Mouse (Mus musculus) layer of hippocampus, adult 9-10 months (tissue): ENCODE measurements at regions not wholly inside any gene's neighbourhood (a gene's known extent, or its start where the extent isn't known, plus 50 kb on each side); places are given as distances from the start of the nearest gene placed in this dataset.

Experiments
- DNase-seq: peaks from one replicate; pipeline ENCODE4 v3.0.0; 2022; ENCODE audit warnings: low spot score

DNA sequence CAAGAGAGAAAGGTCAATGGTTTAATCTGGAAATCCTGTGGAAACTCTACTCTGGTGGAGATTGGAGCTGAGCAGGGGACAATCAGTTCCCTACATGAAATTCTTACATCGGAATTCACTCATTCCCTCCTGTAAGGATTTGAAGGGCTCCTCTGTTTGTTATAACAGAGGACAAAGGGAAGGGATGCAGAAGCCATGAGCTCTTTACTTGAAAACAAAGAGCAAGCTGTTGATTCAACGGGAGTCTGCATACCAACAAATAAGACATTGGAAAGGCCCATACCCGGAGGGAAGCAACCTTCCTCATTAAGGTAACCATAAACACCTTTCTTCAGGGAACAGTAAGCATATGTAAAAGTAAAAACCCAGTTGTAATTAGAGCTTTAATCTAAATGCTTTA lies 359.3 kb downstream of the Cenpc1 start:
- DNase-seq: peak; percentile 16

DNA sequence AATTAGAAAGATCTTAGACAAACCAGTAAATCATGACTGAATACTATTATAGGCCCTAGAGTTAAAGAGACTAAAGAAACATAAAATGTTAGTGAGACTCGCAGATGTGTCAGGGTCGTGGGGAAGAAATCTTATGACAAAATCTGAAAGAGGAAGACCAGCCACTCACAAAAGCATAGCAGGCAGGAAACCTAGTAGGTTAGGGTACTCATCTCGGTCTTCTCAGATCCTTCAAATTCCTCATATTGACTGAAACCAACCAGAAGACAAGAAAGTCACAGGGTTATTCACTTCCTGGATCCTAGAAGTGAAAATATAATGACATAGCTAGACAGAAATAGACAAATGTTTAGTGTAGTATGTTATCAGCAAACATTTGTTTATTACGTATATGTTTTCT lies 387.5 kb downstream of the Cenpc1 start:
- DNase-seq: no peak

DNA sequence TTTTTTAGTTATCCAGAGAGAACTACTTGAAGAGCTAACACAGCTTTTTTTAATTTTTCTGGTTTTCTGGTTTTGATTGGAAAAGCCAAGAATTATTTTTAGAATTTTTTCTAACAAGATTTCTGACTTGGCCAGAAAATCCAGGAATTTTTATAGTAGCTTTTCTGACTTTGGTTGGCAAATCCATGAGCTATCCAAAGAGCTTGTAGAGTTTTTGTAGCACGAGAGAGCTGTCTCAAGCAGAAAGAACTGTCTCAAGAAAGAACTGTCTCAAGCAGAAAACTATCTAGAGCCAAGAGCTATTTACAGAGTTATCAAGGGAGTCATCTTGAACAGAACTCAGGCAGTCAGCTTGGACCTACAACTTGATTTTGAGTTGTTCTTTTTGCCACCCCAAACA lies 394.3 kb downstream of the Cenpc1 start:
- DNase-seq: no peak

DNA sequence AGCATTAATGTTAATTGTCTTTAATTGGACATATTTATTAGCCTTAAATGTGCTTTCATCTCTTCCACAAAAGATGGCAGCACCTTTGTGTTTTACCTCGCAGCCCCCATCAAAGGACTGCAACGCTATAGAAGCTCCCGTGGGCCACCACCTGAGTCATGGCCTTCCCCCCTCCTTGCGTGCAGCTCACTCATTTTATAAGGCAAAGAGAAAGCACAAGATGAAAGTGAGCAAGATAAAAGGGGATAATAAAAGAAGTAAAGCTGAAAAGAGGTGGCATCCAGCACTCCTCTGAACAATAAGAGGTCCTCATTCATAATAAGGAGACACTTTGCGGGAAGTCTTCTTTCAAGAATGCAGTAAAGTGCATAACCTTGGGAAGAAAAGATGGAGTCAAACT lies 403.9 kb downstream of the Cenpc1 start:
- no peak for DNase-seq

DNA sequence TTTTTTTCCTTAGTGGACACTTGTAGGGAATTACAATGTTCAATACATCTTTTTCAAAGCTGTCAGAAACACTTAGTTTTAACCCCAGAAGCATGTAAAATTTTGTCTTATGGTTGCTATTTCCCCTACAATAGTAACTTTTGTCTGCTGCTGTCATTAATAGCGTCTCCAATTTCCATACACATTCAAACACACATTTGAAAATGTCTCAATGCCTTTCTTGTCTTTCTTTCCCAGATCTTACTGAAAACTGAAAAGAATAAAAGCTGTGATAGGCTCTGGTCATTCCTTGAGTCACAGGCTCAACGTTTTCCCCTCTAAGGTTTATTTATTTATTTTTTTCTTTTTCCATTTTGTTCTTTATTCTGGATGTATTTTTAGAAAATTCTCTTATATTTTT lies 444.3 kb downstream of the Cenpc1 start:
- DNase-seq: no peak

DNA sequence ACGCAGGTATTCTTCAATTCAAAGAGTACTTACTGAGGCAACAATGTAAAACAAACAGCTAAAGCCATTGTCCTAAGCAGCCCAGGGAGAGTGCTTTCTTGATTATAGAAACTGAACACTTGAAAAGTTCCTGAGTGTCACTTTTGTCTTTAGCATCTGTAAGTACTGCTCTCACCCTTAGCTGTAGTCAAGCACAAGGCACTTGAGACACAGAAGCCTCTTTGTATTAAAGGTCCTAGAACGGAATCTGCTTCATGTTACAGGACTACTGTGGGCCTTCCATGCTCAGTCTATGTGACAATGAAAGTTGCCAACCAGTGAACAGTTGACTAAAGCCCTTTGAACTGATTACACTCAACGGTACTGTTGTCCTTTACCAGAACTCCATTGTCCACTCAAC lies 450.6 kb downstream of the Cenpc1 start:
- no peak for DNase-seq

DNA sequence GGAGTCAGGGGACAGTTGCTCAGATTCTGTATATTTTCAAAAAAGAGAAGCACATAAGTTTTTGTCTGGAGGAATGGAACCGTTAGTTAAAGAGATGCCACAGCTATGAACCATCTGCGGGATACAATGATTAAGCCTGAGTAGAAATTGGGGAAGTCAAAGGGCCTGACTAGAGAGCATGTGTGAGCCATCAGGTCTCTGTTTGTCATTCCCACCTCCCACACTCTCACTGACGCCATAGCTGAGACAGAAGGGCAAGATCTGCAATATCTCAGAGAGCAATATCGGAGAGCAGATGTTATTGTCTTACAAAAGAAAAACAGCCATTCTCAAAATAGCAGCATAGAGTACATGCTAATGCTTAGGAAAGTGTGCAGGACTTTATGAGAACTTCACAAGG lies 452.8 kb downstream of the Cenpc1 start:
- peak; percentile 62 for DNase-seq

DNA sequence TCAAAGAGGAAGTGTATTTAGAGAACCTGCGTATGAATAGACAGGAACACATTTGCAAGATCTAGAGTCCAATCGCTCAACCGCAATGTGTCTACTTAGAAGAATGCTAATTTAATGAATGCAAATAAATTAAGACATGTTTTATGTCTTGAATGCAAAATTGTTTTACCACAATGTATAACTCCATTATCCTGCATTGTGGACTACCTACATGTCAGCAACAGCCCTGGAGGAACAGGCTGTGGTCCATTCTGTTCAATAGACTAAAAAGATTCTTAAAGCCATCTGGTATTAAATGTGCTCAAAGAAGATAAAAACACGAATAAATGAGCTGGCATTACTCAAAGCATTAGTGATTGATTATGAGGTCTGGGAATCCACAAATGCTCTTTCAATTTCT lies 456.3 kb downstream of the Cenpc1 start:
- DNase-seq: no peak

DNA sequence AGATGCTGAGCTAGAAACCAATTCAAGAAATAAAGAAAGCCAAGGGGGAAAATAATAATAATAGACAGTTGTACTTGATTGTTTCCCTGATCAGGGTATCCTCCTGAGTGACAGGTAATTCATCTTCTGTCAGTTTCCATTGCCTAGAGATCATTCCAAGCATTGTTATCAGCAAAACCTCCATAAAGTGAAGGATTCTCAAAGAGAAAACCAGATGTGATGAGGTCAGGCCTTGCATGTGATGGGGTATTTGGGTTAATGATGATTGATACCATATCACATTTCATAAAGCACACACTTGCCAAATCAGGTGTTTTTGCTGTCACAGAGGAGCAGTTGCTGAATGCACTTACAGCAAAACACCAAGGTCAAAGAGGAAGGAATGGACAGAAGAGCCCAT lies 467.2 kb downstream of the Cenpc1 start:
- DNase-seq: no peak

DNA sequence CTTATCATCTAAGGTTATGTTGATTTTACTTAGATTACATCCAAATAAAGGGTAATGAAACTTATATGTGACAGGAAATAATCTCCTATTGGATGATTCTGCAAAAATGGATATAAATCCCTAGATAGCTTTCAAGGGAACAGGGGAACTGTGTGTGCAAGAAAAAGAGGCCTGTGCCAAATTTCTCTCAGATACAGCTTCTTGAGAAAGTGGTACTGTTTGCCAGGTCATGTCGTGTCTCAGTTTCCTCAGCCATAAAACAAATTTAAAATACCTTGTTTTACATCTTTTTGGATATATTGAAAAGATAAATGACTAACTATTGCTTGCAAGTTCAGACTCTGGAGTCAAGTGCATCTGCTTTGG lies 470.3 kb downstream of the Cenpc1 start:
- no peak for DNase-seq

DNA sequence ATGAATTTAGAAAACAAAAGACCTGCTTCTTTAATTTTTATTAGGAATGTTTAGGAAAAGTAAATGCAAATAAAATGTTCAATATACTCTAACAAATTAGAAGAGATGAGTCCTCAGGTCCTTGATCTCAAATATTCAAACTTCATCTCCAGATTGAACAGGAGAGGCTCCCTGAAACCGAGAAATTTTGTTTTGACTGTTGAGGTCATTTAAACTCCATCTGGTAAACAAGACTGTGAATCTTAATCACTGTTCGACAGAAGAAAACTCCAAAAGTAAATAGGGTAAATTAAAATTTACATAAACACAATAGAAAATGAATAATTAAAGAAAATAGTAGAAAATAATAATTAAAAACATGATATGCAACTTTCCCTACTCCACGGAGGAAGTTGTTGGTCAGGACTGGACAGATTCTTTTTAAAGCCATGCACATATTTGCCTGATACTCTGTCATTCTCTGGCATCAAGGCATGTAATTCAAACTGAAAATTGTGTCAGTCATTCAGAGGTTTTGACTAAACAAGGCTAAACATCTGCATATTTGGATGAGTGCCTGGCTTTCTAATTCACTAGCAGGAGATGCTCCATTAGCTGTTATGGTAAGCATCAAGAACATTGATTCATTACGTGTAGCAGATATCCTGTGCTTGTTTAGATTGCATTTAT lies 470.8 kb downstream of the Cenpc1 start:
- DNase-seq: no peak

DNA sequence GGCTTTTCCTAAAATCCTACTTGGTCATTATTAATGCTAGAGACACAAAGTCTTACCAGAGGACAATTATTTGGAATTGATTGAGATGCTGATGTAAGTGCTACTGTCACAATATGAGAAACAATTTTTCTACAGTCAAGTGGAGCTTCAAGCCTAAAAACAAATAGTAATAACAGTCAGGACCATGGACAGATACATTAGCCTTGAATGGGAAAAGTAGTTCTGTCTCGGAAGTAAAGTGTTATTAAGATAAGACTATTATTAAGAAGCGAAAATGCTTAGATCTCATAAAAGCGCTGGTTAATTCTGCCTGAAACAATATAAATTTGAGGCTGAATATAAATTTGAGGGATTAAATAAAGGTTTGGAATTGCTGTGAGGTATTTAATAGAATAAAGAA lies 473.1 kb downstream of the Cenpc1 start:
- DNase-seq: no peak

DNA sequence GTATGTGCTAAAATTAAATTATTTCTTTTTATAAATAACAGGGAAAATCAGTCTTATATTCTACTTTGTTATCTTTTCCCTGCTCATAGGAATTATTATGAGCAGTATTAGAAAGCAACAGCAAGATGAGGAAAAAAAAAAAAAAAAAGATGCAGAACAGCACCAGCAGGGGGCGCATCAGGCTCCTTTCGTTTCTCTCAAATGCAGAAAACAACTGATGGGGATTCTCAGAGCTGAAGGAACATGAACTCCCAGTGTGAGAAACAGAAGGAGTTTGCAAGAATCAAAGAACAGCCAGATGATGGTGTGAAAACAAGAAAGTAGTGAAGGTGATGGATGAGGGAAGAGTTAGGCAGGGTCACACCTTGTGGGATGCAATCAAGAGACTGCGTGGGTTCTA lies 478.7 kb downstream of the Cenpc1 start:
- DNase-seq: no peak

DNA sequence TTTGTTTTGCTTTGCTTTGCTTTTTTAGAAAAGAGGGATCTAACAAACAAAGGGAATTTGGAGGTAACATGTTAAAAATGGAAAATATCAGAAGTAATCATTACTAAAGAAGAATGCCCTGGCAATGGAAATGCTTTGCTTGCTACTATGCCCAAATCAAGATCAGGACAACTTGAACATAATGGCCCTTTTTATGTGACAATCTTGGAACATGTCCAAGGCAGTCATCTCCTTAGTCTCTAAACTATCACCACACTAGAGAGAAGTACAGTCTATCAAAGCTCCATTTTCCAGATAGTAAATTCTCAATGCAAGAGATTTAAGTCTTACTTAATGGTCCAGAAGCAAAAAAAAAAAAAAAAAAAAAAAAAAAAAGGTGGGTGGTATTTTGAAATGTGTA lies 492.9 kb downstream of the Cenpc1 start:
- DNase-seq: no peak

DNA sequence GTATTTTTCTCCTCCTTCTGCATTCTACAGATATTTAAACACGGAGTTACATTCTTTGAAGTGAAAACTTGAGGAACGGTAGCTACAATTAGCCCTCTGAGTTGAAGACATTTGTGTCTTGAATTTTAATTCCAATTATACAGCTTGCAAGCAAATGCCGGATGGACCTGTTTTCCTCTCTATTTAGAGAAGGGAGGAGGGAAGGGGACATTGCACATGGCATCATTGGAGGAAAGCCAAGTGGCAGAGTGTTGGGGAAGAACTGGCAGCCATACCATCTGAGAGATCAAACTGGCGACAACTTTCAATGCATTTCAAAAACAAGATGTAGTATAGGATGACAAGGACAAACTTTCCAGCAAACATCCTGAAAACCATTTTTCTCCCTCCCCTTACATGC lies 493.4 kb downstream of the Cenpc1 start:
- DNase-seq: peak; percentile 25

DNA sequence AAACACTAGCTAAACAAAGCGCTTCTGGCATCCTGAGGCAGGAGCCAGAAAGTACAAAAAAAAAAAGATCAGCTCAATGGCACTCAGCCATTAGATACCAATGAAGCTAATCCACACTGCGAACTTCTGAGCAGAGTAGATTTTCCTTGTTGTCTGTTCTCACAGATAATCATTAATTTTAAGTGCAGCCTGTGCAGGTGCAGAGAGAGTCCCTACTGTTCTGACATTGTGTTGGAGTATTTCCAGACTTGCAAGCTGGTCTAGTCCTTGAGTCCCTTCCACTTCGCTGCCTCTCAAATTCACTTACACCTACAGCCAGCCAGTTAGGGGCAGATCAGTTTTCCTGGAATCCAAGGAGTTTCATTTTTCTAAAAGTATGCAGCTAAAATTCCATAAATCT lies 494.0 kb downstream of the Cenpc1 start:
- no peak for DNase-seq

DNA sequence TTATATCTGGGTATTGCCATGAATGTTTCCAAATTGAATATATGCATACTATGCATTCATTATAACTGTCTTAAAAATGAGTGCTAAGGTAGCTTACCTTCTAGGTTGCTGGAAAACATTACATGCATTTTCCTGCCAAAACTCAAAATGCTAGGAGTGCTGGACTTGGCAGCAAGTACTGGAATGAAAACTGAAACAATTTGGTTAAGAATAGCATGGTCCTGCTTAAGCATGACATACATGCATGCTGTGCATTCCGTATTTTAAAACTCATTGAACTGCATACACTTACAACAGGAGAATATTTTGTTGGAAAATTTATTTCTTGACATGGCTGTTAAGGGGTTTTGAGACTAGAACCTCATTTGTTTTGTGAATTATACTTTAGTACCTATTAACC lies 529.1 kb downstream of the Cenpc1 start:
- no peak for DNase-seq

DNA sequence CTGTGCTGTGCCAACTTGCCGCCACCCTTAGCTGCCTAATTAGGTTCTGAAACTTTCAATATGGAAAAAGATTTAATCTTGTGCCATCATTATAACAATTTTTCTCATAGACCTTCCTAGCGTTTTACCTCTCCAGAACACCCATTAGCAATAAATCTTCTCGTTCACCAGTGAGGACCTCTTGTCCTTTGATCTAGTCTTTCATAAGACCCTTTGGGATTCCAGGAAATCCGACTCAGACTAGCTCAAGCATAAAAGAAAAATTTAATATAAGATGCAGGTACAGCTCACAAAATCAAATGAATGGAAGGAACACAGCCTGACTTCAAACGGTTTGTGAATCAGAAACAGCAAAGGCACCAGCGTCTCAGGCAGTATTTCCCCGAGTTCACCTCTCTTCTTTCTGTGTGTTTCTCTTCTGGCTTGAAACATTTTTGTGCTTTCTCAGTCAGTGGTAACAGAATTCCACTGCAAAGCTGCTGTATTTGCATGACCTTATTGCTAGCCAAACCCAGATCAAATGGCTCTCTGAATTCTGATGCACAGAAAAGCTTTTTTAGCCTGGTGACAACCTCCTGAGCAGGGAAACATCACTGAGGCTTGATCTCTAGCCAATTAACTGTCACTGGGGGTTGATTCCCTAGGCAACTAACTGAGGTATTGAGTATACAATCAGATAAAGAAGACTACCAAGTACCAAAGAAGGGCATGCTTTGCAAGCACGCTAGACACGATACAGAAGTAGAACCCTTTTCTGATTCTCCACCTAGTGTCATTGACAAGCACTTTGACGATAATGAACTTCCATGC lies 539.8 kb downstream of the Cenpc1 start:
- DNase-seq: no peak

DNA sequence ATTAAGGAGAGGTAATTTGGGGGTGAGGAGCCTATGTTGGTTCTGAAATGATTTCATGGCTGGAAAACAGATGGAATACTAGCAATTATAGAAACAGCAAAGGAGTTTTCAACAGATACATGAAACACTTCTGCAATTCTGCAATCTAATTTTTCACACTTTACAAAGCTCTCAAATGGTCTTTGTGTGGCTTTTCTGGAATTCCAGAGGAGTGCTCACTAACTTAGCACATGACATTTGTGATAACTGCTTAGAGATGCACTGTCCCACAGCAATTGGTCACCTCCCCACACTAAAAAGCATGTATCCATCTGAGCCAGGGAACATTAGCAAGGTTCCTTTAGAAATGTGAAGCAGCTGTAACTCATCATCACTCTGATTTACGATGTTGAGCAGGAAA lies 560.1 kb downstream of the Cenpc1 start:
- no peak for DNase-seq

DNA sequence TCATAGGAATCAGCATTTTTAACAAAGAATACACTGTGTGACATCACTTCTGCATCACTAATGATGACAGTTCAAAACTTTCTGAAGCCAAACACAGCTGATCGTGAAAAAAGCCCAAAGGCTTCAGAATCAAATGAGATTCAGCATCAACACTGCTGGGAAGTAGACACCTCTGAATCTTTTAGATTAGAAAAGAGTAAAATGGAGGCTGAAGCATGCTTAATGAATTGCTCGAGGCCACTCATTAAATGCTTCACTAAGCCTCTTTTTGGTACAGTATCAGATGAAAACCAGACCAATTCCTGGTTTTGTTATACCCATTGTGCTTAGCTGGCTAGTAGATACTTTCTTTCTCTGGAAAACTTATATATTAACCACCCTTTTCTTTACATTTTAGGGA lies 568.1 kb downstream of the Cenpc1 start:
- DNase-seq: no peak

DNA sequence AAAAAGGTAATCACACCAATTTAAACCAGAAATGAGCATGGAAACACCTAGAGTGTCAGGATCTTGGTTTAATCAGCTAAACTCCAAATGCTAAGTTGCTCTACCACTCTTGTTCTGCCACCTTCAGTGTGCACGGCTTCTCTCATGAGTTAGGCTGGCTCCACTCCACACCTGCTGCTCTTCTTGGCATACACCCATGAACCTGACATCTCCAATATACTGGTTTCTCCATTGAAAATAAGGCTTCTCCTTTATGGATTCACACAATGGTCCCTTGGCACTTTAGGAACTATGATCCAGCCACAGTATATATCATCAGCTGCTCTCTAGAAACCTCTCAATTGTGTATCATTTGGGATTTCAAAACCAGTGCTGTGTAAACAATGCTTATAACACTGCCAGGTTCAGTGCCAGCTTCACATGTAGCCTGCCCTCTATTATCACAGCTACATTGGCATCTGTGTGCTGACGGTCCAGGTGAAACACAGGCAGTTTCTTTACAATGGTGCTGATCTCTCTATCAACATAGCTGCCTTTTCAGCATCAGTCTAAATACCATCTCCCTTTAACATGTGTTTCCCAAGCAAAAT lies 579.6 kb downstream of the Cenpc1 start:
- DNase-seq: no peak

DNA sequence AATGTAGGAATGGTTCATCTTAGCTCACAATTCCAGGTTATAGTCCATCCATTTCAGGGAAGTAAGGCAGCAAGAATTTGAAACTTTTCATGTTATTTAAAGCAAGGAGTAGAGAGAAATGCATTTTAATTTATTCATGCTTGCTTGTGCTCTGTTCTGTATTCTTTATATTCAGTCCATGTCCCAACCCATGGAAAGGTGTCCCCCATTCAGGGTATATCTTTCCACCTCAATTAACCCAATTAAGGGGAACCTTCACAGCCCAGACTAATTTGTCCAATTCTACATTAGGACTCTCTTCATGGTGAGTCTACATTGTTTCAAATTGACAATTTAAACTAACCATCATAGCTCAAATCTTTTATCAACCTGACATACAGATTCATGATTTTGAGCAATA lies 580.2 kb downstream of the Cenpc1 start:
- DNase-seq: no peak

DNA sequence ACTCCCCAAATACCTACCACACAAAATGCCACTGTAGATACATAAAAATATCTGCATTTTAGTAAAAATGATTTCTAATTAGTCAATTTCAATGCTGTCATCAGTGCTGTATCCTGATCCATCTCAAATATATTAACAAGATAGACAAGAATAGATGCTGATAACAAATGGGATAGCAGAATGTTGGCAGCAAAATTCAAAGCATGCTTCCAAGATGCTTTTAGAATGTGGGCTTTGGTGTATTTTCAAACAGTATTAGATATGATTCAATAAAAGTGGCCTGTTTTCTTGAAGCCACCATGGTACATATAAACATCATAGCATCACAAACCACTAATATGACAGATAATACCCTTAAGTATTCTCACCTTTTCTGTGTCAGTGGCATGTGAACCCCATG lies 597.6 kb downstream of the Cenpc1 start:
- peak; percentile 42 for DNase-seq

DNA sequence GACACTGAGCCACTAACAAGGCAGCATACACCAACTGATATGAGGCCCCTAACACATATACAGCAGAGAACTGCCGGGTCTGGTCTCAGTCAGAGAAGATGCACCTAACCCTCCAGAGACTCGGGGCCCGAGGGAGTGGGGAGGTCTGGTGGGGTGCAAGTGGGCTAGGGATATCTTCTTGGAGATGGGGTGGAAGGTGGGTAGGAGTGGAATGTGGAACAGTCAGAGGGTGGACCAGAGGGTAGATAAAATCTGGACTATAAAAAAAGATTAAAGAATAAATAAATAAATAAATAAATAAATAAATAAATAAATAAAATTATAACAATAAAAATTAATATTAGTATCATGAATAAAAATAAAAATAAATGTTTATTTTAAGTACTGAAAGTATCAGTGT lies 598.2 kb downstream of the Cenpc1 start:
- DNase-seq: no peak
